Mouse (Mus musculus) layer of hippocampus, adult 2 months (tissue): ENCODE measurements around the gene Mettl22. TPM values are rescaled to one million over a fixed set of nuclear protein-coding genes. Genes with fewer than 3 reads are reported as not detected.
A peak's percentile ranks its signal among the peaks of the same experiment; 100 is the strongest.

ENCODE experiments used
- DNase-seq, 2 experiments: peaks; one replicate each; pipeline ENCODE4 v3.0.0; 2022; ENCODE audit warnings: low spot score in 2 of 2
- H3K27ac ChIP-seq: fragments of 200-600 bp; 2 replicates; pipeline ENCODE4 v1.8.1; 2022
- H3K4me3 ChIP-seq: fragments of 200-600 bp; 2 replicates; pipeline ENCODE4 v1.8.1; 2022; ENCODE audit warnings: mild to moderate bottlenecking
- CTCF ChIP-seq: fragments of 200-600 bp; conservative IDR thresholded peaks from 2 replicates; pipeline ENCODE4 v1.8.1; 2022; ENCODE audit warnings: antibody characterized with exemption, mild to moderate bottlenecking, moderate library complexity
- long read RNA-seq, 2 experiments: library from polyadenylated mRNA; stranded (forward); transcript quantifications; one replicate each; pipeline ENCODE4 v2.0.0; 2021; ENCODE audit warnings: borderline mapping rate in 2 of 2
- total RNA-seq, 2 experiments: library from RNA; stranded (reverse); gene quantifications; 2 replicates each; pipeline ENCODE4 v1.2.3; 2021

Mettl22 gene
- 10 to 100 TPM; 27.2 to 30.7 TPM for total RNA-seq
- long read RNA-seq, experiment 1, transcript Mettl22-201 (11 exons, 1,825 nt): major isoform, 12 of 17 reads
- long read RNA-seq, experiment 1, partial matches to known transcripts: 2 of 17 reads
- long read RNA-seq, experiment 1, other reads (novel, unspliced or antisense): 3 of 17 reads
- long read RNA-seq, experiment 2, transcript Mettl22-201 (11 exons, 1,825 nt): major isoform, 25 of 34 reads
- long read RNA-seq, experiment 2, partial matches to known transcripts: 3 of 34 reads
- long read RNA-seq, experiment 2, other reads (novel, unspliced or antisense): 6 of 34 reads

- Histone ChIP-seq H3K4me3 (peak within 1 kb of the TSS; percentile 91), H3K27ac (peak within 1 kb of the TSS; percentile 81)
- peak; percentile 60 for TF ChIP-seq CTCF
- peak; percentile 86 to 88 for DNase-seq
Observed at GRCm38 (mm10) chr16:8470603-8471481, at the start of gene Mettl22. Gene Mettl22 (plus strand): TSS chr16:8470788.

- no peak overlapping the region for H3K4me3 ChIP-seq
- TF ChIP-seq CTCF: no peak
- H3K27ac ChIP-seq: no peak overlapping the region
- no peak for DNase-seq
Observed at GRCm38 (mm10) chr16:8420842-8421241, 49.7 kb upstream of the Mettl22 start.

DNA sequence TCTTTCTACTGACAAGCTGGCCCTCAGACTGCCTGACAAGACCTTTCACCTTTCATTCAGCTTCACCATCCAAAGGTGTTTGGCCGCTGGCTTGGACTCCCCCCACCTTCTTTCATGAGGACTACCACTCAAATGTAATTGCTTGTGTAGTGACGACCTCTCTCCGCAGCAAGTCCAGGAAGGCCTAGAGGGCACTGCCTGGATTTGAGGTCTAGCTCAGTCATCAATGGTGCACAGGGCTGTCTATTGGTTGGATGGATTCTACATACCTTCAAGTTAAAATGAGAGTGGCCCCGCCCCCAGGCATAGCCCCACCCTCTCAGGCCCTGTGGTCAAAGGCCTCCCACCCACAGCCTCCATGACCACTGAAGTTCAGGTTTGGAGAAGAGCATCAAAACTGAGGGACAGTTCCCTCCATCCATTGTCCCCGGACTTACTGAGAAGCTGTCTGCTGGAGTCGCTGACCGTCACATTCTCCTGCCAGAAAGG lies 46.9 kb upstream of the Mettl22 start:
- H3K27ac ChIP-seq: no peak overlapping the region
- no peak overlapping the region for H3K4me3 ChIP-seq
- no peak for TF ChIP-seq CTCF
- no peak for DNase-seq

DNA sequence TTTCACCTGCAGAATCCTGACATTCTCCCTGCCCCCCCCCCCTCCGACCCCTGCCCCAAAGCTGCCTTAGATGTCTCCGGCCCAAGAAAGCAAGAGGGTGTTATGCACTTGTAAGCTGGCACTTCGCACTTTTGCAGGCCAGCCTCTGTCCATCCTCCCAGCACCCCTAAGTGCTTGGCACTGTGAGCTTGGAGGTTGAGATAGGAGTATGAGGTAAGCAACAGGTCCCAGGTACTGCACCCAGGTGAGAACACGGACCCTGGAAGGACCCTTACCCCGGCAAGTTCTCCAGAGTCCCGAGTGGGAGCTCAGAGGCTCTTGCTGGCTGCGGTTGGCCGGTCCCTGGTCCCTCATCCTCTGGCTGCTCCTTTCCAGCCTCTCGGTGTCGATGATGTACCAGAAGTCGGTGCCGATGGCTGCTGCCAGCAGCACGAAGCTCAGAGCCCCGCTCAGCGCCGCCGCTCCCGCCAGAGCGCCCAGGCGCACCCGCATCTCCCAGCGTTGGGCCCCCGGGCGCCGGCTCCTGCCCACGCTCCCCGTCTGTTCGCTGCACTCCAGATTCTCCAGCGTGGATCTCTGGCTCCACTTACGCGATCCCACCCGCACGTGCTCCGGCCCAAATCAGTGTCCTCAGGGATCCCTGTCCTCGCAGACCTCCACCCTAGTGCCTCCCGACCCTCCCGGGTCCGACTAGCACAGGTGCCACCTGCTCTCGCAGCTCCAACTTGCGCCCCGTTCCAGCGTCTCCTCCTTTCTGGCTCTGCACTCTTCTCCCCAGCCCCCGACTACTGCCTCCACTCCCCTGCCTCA lies 46.2 kb upstream of the Mettl22 start:
- TF ChIP-seq CTCF: no peak
- Histone ChIP-seq H3K27ac (peak overlapping the region; percentile 70), H3K4me3 (peak overlapping the region; percentile 51)
- DNase-seq: peak; percentile 48 to 65

- Histone ChIP-seq H3K27ac (peak within 1 kb of the TSS; percentile 70), H3K4me3 (peak within 1 kb of the TSS; percentile 51)
- DNase-seq: no peak
- TF ChIP-seq CTCF: no peak
Observed at GRCm38 (mm10) chr16:8424971-8425330, 45.6 kb upstream of the Mettl22 start, which contains the start of gene Tmem114. Gene Tmem114 (minus strand): TSS chr16:8425136.

- no peak for TF ChIP-seq CTCF
- Histone ChIP-seq H3K4me3 (no peak overlapping the region), H3K27ac (no peak overlapping the region)
- DNase-seq: no peak
Observed at GRCm38 (mm10) chr16:8425736-8426135, 44.9 kb upstream of the Mettl22 start.

GRCm38 (mm10) chr16:8429531-8429930 lies 41.1 kb upstream of the Mettl22 start:
- no peak for TF ChIP-seq CTCF
- Histone ChIP-seq H3K27ac (no peak overlapping the region), H3K4me3 (no peak overlapping the region)
- DNase-seq: no peak

DNA sequence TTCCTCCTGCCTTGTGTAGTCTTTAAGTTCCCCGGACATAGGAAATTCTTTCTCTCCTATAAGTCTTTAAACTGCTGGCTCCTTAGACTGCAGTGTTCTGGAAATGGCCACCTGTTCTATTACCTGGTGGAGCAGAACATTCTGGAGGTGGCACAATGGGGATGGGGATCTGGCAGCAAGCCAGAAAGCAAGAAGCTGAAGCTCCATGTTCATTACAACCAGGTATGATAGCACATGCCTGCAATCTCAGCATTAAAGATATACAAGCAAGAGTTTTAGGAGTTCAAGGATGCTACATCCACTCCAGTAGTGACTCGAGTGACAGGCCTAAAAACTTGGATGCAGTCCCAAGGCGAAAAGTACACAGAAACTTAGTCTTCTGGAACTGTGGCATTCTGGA lies 38.0 kb upstream of the Mettl22 start:
- no peak overlapping the region for H3K27ac ChIP-seq
- DNase-seq: no peak
- H3K4me3 ChIP-seq: no peak overlapping the region
- TF ChIP-seq CTCF: no peak

DNA sequence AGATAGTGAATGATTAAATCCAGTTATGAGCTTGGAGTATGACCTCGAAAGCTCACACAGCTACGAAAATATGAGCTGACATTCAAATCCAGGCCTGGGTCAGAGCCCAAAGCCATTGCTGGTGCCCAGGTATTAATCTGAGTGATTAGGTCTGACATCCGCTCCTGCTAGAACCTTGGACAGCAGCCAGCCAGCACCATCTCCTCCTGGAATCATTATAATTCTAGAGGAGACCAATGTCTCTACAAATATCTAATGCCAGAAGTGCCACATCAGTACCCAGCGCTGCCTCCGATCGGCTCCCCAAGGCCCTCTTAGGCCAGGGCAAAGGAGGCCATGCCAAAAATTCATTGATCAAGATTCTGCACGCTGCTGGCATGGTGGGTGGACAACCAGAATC lies 25.7 kb upstream of the Mettl22 start:
- TF ChIP-seq CTCF: no peak
- DNase-seq: no peak
- Histone ChIP-seq H3K27ac (no peak overlapping the region), H3K4me3 (no peak overlapping the region)

DNA sequence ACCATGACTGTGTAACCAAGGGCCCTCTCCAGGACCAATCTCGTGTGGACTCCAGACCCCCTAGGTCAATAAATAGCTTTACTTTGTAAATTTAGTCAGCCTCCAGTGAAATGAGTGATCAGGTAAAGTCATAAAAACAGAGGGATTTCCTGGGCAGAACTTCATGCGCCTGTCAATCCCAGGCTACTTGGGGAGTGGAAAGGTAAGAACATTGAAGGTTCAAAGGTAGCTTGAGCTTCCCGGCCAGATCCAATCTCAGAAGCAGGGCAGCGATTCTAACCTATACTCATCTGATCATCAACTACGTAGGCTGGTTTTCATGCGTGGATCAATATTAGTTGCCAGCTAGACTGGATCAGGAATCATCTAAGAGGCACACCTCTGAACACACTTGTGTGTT lies 24.3 kb upstream of the Mettl22 start:
- no peak for TF ChIP-seq CTCF
- Histone ChIP-seq H3K4me3 (no peak overlapping the region), H3K27ac (no peak overlapping the region)
- no peak for DNase-seq

DNA sequence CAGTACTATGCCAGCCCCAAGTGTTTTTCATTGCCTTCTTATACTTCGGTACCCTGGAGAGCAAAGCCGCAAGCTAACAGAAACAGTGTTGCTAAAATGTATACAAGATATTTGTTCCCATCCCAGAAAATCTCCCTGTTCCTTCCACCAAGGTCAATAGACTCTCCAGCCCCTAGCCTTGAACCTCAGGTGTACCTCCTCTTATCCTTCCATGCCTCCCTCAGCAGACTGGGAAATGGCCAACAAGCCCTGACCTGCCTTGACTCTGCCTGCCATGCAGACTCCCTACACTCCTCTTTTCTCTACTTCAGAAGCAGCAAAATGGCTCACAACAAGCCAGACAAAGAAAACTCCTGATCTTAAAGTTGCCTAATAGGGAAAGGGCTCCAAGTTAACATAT lies 17.3 kb upstream of the Mettl22 start:
- no peak overlapping the region for H3K4me3 ChIP-seq
- no peak for DNase-seq
- H3K27ac ChIP-seq: no peak overlapping the region
- TF ChIP-seq CTCF: no peak

DNA sequence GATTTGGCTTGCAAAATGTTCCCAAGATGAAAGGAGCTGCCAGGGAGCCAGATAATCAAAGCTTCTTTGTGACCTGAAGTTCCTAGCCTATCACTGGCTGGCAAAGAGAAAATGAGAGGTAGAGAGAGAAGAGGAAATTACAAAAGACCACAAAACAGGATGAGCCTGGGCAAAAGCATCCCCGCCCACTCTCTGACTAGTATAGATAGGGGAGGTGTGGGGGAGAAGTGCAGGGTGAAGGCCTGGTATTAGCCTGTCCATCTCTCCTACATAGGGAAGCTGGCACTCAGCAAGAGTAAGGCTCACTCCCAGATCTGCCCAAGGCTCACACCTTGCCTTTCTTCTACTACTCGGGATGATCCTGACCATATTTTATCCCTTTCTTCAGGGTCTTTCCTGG lies 15.4 kb upstream of the Mettl22 start:
- Histone ChIP-seq H3K27ac (no peak overlapping the region), H3K4me3 (no peak overlapping the region)
- DNase-seq: no peak
- TF ChIP-seq CTCF: no peak

DNA sequence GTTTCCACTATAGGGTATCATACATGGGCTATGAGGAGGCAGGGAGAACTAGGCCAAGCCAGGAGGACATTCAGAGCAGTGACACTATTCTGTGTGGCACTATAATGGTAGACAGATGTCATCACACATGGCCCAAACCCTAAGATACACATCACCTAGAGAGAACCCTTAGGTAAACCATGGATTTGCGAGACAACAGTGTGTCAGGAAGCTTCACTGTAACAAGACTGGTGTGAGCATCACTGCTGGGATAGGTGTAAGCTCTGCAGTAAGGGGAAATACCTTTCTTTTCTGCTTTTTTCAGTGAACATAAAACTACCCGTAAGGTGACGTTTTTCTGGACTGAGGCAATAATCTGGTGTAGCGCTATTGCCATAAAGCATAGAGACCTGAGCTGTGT lies 12.2 kb upstream of the Mettl22 start:
- Histone ChIP-seq H3K4me3 (no peak overlapping the region), H3K27ac (no peak overlapping the region)
- no peak for DNase-seq
- no peak for TF ChIP-seq CTCF
